Mouse (Mus musculus) urinary bladder, postnatal 25 days (tissue): ENCODE data around the gene Ank3.

Source experiments
- DNase-seq: peaks from one replicate; pipeline ENCODE4 v3.0.0; 2022; ENCODE audit warnings: low spot score

Ank3 gene

GRCm38 (mm10) chr10:69845749-69846148 is 447.2 kb downstream of the Ank3 start:
- peak; percentile 31 for DNase-seq

- no peak for DNase-seq
Observed at GRCm38 (mm10) chr10:69852366-69853091, 454.0 kb downstream of the Ank3 start.

- DNase-seq, result no peak
Observed at GRCm38 (mm10) chr10:69854587-69855185, 456.1 kb downstream of the Ank3 start.

- DNase-seq, result no peak
Observed at GRCm38 (mm10) chr10:69858011-69858410, 459.4 kb downstream of the Ank3 start.

GRCm38 (mm10) chr10:69858897-69859605 is 460.5 kb downstream of the Ank3 start:
- no peak for DNase-seq

GRCm38 (mm10) chr10:69859848-69860479 is 461.4 kb downstream of the Ank3 start:
- DNase-seq, result no peak

GRCm38 (mm10) chr10:69862829-69863228 is 464.3 kb downstream of the Ank3 start:
- DNase-seq, result no peak

- peak; percentile 85 for DNase-seq
Observed at GRCm38 (mm10) chr10:69870348-69870747, 471.8 kb downstream of the Ank3 start.

GRCm38 (mm10) chr10:69870947-69871346 is 472.4 kb downstream of the Ank3 start:
- no peak for DNase-seq

- peak; percentile 14 for DNase-seq
Observed at GRCm38 (mm10) chr10:69872182-69872741, 473.7 kb downstream of the Ank3 start.

- DNase-seq, result peak; percentile 11
Observed at GRCm38 (mm10) chr10:69872892-69873291, 474.3 kb downstream of the Ank3 start.

GRCm38 (mm10) chr10:69874806-69875205 is 476.2 kb downstream of the Ank3 start:
- no peak for DNase-seq

- no peak for DNase-seq
Observed at GRCm38 (mm10) chr10:69883935-69884680, 485.5 kb downstream of the Ank3 start.

GRCm38 (mm10) chr10:69888399-69888798 is 489.8 kb downstream of the Ank3 start:
- peak; percentile 29 for DNase-seq

- DNase-seq, result peak; percentile 36
Observed at GRCm38 (mm10) chr10:69889779-69890178, 491.2 kb downstream of the Ank3 start.

- DNase-seq, result no peak
Observed at GRCm38 (mm10) chr10:69890389-69890985, 491.9 kb downstream of the Ank3 start.

- no peak for DNase-seq
Observed at GRCm38 (mm10) chr10:69892162-69892561, 493.6 kb downstream of the Ank3 start.

GRCm38 (mm10) chr10:69895606-69896005 is 497.0 kb downstream of the Ank3 start:
- no peak for DNase-seq

GRCm38 (mm10) chr10:69897927-69898326 is 499.4 kb downstream of the Ank3 start:
- no peak for DNase-seq

GRCm38 (mm10) chr10:69898821-69899220 is 500.2 kb downstream of the Ank3 start:
- DNase-seq, result no peak

GRCm38 (mm10) chr10:69899788-69900187 is 501.2 kb downstream of the Ank3 start:
- no peak for DNase-seq
